ENCODE assay signal across 10 mouse cellular contexts in the genomic region with DNA sequence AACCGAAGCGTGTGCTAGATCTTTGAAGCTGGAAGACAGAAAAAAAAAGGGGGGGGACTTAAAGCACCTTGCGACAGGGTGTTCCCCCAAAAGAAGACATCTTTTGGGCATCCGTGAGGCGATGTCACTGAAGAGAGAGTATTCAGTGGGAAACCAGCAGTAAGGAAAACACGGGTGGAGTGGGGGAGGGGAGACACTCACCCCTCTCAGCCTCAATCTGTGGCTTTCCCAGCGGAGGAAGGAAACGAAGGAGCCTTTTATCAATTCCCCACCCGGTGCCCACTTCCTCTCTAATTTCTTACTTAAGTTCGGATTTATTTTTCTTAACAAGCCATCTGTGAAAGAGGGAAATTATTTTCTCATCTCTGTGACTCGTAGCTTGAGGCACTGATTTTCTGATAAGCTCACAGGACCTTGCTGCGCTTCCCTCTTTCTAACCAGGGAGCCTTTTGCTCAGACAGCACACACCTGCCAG. TPM values are rescaled to one million over a fixed set of nuclear protein-coding genes. Genes with fewer than 3 reads are reported as not detected.
DNase-seq lines count a peak whose midpoint lies in the region; ATAC-seq and TF ChIP-seq lines count a peak whose summit lies in the region.
"Had no signal": no experiment of that assay in that cellular context is flagged by ENCODE, and none has a peak within 500 bp of the region (broad histone marks: within the 10 kb centered on the region; RNA-seq: fewer than 3 reads in every experiment).

No protein-coding gene starts in this region.

- peak overlapping the region; percentile 88 for H3K4me2 ChIP-seq in heart, embryonic 13.5 days
- peak overlapping the region; percentile 99 for H3K4me2 ChIP-seq in forebrain, postnatal 0 days (ENCODE audit: low read depth)
- peak overlapping the region; percentile 100 for H3K4me2 ChIP-seq in midbrain, embryonic 11.5 days

- H3K4me1 ChIP-seq in heart, embryonic 13.5 days, result peaks cover 16% of the 10 kb centered on the region
- no peaks in the 10 kb centered on the region for H3K4me1 ChIP-seq in forebrain, postnatal 0 days (ENCODE audit: insufficient read depth)
- peaks cover 4% of the 10 kb centered on the region; the same call in 1 of the 2 replicates for H3K4me1 ChIP-seq in midbrain, embryonic 11.5 days (ENCODE audit: control insufficient read depth, insufficient read depth, low read length)

- no peak for DNase-seq in heart, adult 18-20 months
- DNase-seq in brain, adult 2 months (ENCODE audit: low read depth, low spot score), result peak; percentile 37
- no peak for DNase-seq in forebrain, postnatal 0 days
- DNase-seq in midbrain, embryonic 11.5 days (ENCODE audit: low spot score, missing footprints), result peak; percentile 92
- no peak for DNase-seq in ovary, postnatal 36 days (ENCODE audit: low spot score)
- DNase-seq in right cerebral cortex, postnatal 14 days, result no peak
- no peak for DNase-seq in gastrocnemius, postnatal 14 days

- intact Hi-C loops in gastrocnemius, postnatal 14 days (cut with DNase I; ENCODE audit: low total_unique reads), result no loop called here

- no peaks in the 10 kb centered on the region for H3K36me3 ChIP-seq in heart, embryonic 13.5 days
- H3K36me3 ChIP-seq in forebrain, postnatal 0 days (ENCODE audit: insufficient read depth), result no peaks in the 10 kb centered on the region
- no peaks in the 10 kb centered on the region for H3K36me3 ChIP-seq in midbrain, embryonic 11.5 days (ENCODE audit: control insufficient read depth, insufficient read depth, low read length)

- peak overlapping the region; percentile 53 for H3K4me3 ChIP-seq in heart, embryonic 13.5 days
- H3K4me3 ChIP-seq in forebrain, postnatal 0 days (ENCODE audit: low read depth, low read length), result peak overlapping the region; percentile 71
- H3K4me3 ChIP-seq in midbrain, embryonic 11.5 days (ENCODE audit: low read depth, low read length), result peak overlapping the region; percentile 61

- H3K9ac ChIP-seq in heart, embryonic 13.5 days, result peak overlapping the region; percentile 51; the same call in 1 of the 2 replicates
- peak overlapping the region; percentile 80 for H3K9ac ChIP-seq in forebrain, postnatal 0 days
- no peak overlapping the region for H3K9ac ChIP-seq in midbrain, embryonic 11.5 days (ENCODE audit: low read length)

- 0 out of 2 replicates have a peak, but pooled peaks cover 6% of the 10 kb centered on the region for H3K9me3 ChIP-seq in heart, embryonic 13.5 days
- H3K9me3 ChIP-seq in forebrain, postnatal 0 days (ENCODE audit: low read length), result 0 out of 2 replicates have a peak, but pooled peaks cover 3% of the 10 kb centered on the region
- no peaks in the 10 kb centered on the region for H3K9me3 ChIP-seq in midbrain, embryonic 11.5 days (ENCODE audit: control insufficient read depth, low read length)

- peaks cover 70% of the 10 kb centered on the region for H3K27me3 ChIP-seq in heart, embryonic 13.5 days (replicated peaks)
- H3K27me3 ChIP-seq in forebrain, postnatal 0 days (ENCODE audit: insufficient read depth, low read length), result no peaks in the 10 kb centered on the region
- peaks cover 27% of the 10 kb centered on the region for H3K27me3 ChIP-seq in midbrain, embryonic 11.5 days (ENCODE audit: control insufficient read depth, insufficient read depth, low read length)

- ATAC-seq in heart, embryonic 13.5 days (ENCODE audit: extremely low read depth, insufficient number of reproducible peaks, low FRiP score, low TSS enrichment), result no peak
- ATAC-seq in forebrain, postnatal 0 days, result no peak
- no peak for ATAC-seq in midbrain, embryonic 11.5 days (ENCODE audit: low FRiP score)

- TF ChIP-seq CTCF in forebrain, postnatal 0 days (IDR thresholded peaks at IDR 0.05; ENCODE audit: low read depth), result no peak

- no peak overlapping the region for H3K27ac ChIP-seq in heart, embryonic 13.5 days (replicated peaks)
- peak overlapping the region; percentile 86 for H3K27ac ChIP-seq in forebrain, postnatal 0 days (ENCODE audit: low read depth, low read length)
- no peak overlapping the region for H3K27ac ChIP-seq in midbrain, embryonic 11.5 days (ENCODE audit: low read depth, low read length)

- 20% methylated on average over 12 of the region's 12 CpGs for WGBS in heart, embryonic 13.5 days
- 18% methylated on average over 12 of the region's 12 CpGs for WGBS in forebrain, postnatal 0 days
- 16% methylated on average over 12 of the region's 12 CpGs for WGBS in midbrain, embryonic 11.5 days

RNA-seq across cellular contexts. Expression of gene Adamts18, which starts 0.9 kb away (rescaled TPM):
- 1.6 and 2.5 TPM in 2 replicates for polyA plus RNA-seq in heart, embryonic 13.5 days (2015; fragmentation: Nextera tagmentation; extraction: Ambion mirVana)
- total RNA-seq in heart, adult 18-20 months (2021), result under 1 TPM in 1 of 2 experiments, not detected in 1; 0.13 TPM
- total RNA-seq in forebrain, postnatal 0 days (2014; rRNA removed), result 8.9 and 9.2 TPM in 2 replicates
- polyA plus RNA-seq in forebrain, postnatal 0 days (2015; fragmentation: Nextera tagmentation; extraction: Ambion mirVana), result 3.6 and 4.7 TPM in 2 replicates
- 0.50 and 0.68 TPM in 2 replicates for polyA plus RNA-seq in midbrain, embryonic 11.5 days (2014; fragmentation: Nextera tagmentation; extraction: Ambion mirVana)
- total RNA-seq in gastrocnemius, postnatal 14 days (2021), result under 1 TPM; 0.18 to 0.35 TPM
- total RNA-seq: common myeloid progenitor, adult 5-6 weeks; neutrophil, adult 5-6 weeks had no signal

Comparison
In these comparisons a context has a peak if more than half of its experiments do, and no peak if none do; other contexts are left out.
1. DNase-seq: peak in brain, adult 2 months (single experiment) and midbrain, embryonic 11.5 days (single experiment); none in heart, adult 18-20 months (0 of 2), forebrain, postnatal 0 days (single experiment), ovary, postnatal 36 days (single experiment), right cerebral cortex, postnatal 14 days (single experiment) and gastrocnemius, postnatal 14 days (single experiment).
2. Peak in every context shown above with its lines, with median percentiles within 50 percentile points of each other: H3K4me2 ChIP-seq and H3K4me3 ChIP-seq.